Mouse (Mus musculus) CH12.LX (cell line): ENCODE measurements around the gene Dlx6. TPM values are rescaled to one million over a fixed set of nuclear protein-coding genes. Genes with fewer than 3 reads are reported as not detected.

Experiments
- DNase-seq: peaks from one replicate; pipeline ENCODE4 v3.0.0-alpha.2; 2013; ENCODE audit errors: extremely low read depth
- H3K27ac ChIP-seq: 2 replicates; pipeline ENCODE4 v1.5.1; 2012; ENCODE audit warnings: low read depth, mild to moderate bottlenecking, control low read depth, moderate library complexity; ENCODE audit not compliant: insufficient read depth
- H3K27me3 ChIP-seq: replicated peaks from 2 replicates; pipeline ENCODE3; 2012; ENCODE audit warnings: inconsistent platforms
- H3K36me3 ChIP-seq, 2 experiments: replicated peaks in 1 of 2; 2 replicates each; pipeline versions ENCODE3 to v1.6.1; 2012; ENCODE audit warnings: inconsistent platforms in 1 of 2, low read length in 1 of 2, mild to moderate bottlenecking in 1 of 2, mixed read lengths in 1 of 2, moderate library complexity in 1 of 2; ENCODE audit not compliant: control insufficient read depth in 1 of 2, insufficient read depth in 1 of 2
- H3K4me1 ChIP-seq, 2 experiments: 2 replicates each; pipeline ENCODE4 v1.6.1; 2012; ENCODE audit warnings: inconsistent platforms in 1 of 2, moderate library complexity in 1 of 2; ENCODE audit not compliant: insufficient read depth in 2 of 2, control insufficient read depth in 1 of 2
- H3K4me2 ChIP-seq: 2 replicates; pipeline ENCODE4 v1.6.1; 2012; ENCODE audit warnings: low read depth, mild to moderate bottlenecking, control low read depth; ENCODE audit not compliant: poor library complexity, insufficient read depth, severe bottlenecking
- H3K4me3 ChIP-seq, 3 experiments: fragments of 150-350 bp in 1 of 3; sonication (generic) in 1 of 3; replicated peaks in 1 of 3; 2 replicates each; pipeline versions ENCODE3 to v1.5.1; 2011 to 2012; ENCODE audit warnings: low read depth in 2 of 3, low read length in 2 of 3, mild to moderate bottlenecking in 2 of 3, moderate library complexity in 2 of 3, control low read depth in 1 of 3, improper control_type of control experiment in 1 of 3, inconsistent platforms in 1 of 3, mixed read lengths in 1 of 3; ENCODE audit not compliant: poor library complexity in 1 of 3
- H3K79me2 ChIP-seq: replicated peaks from 2 replicates; pipeline ENCODE4 v1.6.1; 2012; ENCODE audit warnings: mild to moderate bottlenecking, moderate library complexity; ENCODE audit not compliant: control insufficient read depth, poor library complexity, insufficient read depth, severe bottlenecking; ENCODE audit errors: extremely low read depth
- H3K9ac ChIP-seq: 2 replicates; pipeline ENCODE4 v1.6.1; 2012; ENCODE audit warnings: low read depth, mild to moderate bottlenecking, control low read depth, moderate library complexity; ENCODE audit not compliant: insufficient read depth
- H3K9me3 ChIP-seq: replicated peaks from 2 replicates; pipeline ENCODE3; 2012; ENCODE audit warnings: low read length, inconsistent platforms, mixed read lengths
- BHLHE40 ChIP-seq: IDR thresholded peaks from 2 replicates; pipeline ENCODE4 v1.6.1; 2011; ENCODE audit warnings: mild to moderate bottlenecking, low read depth, low read length, improper control_type of control experiment
- CHD1 ChIP-seq: IDR thresholded peaks from 2 replicates; pipeline ENCODE4 v1.6.1; 2012; ENCODE audit warnings: low read depth, low read length, improper control_type of control experiment, inconsistent platforms
- CHD2 ChIP-seq: IDR thresholded peaks from 2 replicates; pipeline ENCODE4 v1.6.1; 2011; ENCODE audit warnings: low read length, improper control_type of control experiment
- CTCF ChIP-seq, 2 experiments: IDR thresholded peaks in 1 of 2; conservative IDR thresholded peaks in 1 of 2; 2 replicates each; pipeline ENCODE4 v1.5.1; 2011 to 2012; ENCODE audit warnings: low read depth in 2 of 2, low read length in 2 of 2, improper control_type of control experiment in 1 of 2, inconsistent platforms in 1 of 2, mild to moderate bottlenecking in 1 of 2, moderate library complexity in 1 of 2
- E2F4 ChIP-seq: IDR thresholded peaks from 2 replicates; pipeline ENCODE4 v1.6.1; 2011; ENCODE audit warnings: low read depth, low read length, improper control_type of control experiment; ENCODE audit not compliant: insufficient replicate concordance
- EP300 ChIP-seq: IDR thresholded peaks from 2 replicates; pipeline ENCODE4 v1.6.1; 2011; ENCODE audit warnings: low read length, improper control_type of control experiment
- HCFC1 ChIP-seq: IDR thresholded peaks from 2 replicates; pipeline ENCODE4 v1.6.1; 2012; ENCODE audit warnings: low read depth, mild to moderate bottlenecking, inconsistent platforms, low read length, improper control_type of control experiment
- IRF4 ChIP-seq: IDR thresholded peaks from 2 replicates; pipeline ENCODE4 v1.6.1; 2014; ENCODE audit warnings: low read depth, mild to moderate bottlenecking, inconsistent platforms, low read length, improper control_type of control experiment
- JUND ChIP-seq: conservative IDR thresholded peaks from 2 replicates; pipeline ENCODE4 v1.6.1; 2011; ENCODE audit warnings: low read depth, low read length, improper control_type of control experiment
- KAT2A ChIP-seq: IDR thresholded peaks from 2 replicates; pipeline ENCODE4 v1.6.1; 2012; ENCODE audit warnings: low read length, improper control_type of control experiment, inconsistent platforms; ENCODE audit not compliant: insufficient replicate concordance
- MAFK ChIP-seq: IDR thresholded peaks from 2 replicates; pipeline ENCODE4 v1.6.1; 2011; ENCODE audit warnings: low read length, improper control_type of control experiment; ENCODE audit not compliant: insufficient replicate concordance
- MAX ChIP-seq: IDR thresholded peaks from 2 replicates; pipeline ENCODE4 v1.6.1; 2011; ENCODE audit warnings: low read length, improper control_type of control experiment
- MAZ ChIP-seq: IDR thresholded peaks from 2 replicates; pipeline ENCODE4 v1.6.1; 2012; ENCODE audit warnings: low read depth, mild to moderate bottlenecking, inconsistent platforms, low read length, improper control_type of control experiment, moderate library complexity
- MEF2A ChIP-seq: IDR thresholded peaks from 2 replicates; pipeline ENCODE4 v1.6.1; 2014; ENCODE audit warnings: low read depth, mild to moderate bottlenecking, inconsistent platforms, low read length, improper control_type of control experiment, borderline replicate concordance
- MYC ChIP-seq: IDR thresholded peaks from 2 replicates; pipeline ENCODE4 v1.6.1; 2011; ENCODE audit warnings: low read depth, mild to moderate bottlenecking, improper control_type of control experiment, low read length
- NELFE ChIP-seq: IDR thresholded peaks from 2 replicates; pipeline ENCODE4 v1.6.1; 2011; ENCODE audit warnings: low read depth, low read length, improper control_type of control experiment
- NRF1 ChIP-seq: IDR thresholded peaks from 2 replicates; pipeline ENCODE4 v1.6.1; 2014; ENCODE audit warnings: low read depth, mild to moderate bottlenecking, inconsistent platforms, low read length, improper control_type of control experiment, moderate library complexity
- POLR2A ChIP-seq: IDR thresholded peaks from 2 replicates; pipeline ENCODE4 v1.6.1; 2011; ENCODE audit warnings: low read depth, mild to moderate bottlenecking, improper control_type of control experiment, low read length
- SMC3 ChIP-seq: IDR thresholded peaks from 2 replicates; pipeline ENCODE4 v1.6.1; 2011; ENCODE audit warnings: low read depth, low read length, improper control_type of control experiment
- TBP ChIP-seq: conservative IDR thresholded peaks from 2 replicates; pipeline ENCODE4 v1.6.1; 2011; ENCODE audit warnings: low read depth, low read length, improper control_type of control experiment
- USF1 ChIP-seq: IDR thresholded peaks from 2 replicates; pipeline ENCODE4 v1.6.1; 2014; ENCODE audit warnings: low read depth, mild to moderate bottlenecking, inconsistent platforms, low read length, improper control_type of control experiment
- USF2 ChIP-seq: conservative IDR thresholded peaks from 2 replicates; pipeline ENCODE4 v1.6.1; 2011; ENCODE audit warnings: low read depth, low read length, improper control_type of control experiment
- ZC3H11A ChIP-seq: IDR thresholded peaks from 2 replicates; pipeline ENCODE4 v1.6.1; 2012; ENCODE audit warnings: low read depth, mild to moderate bottlenecking, inconsistent platforms, low read length, improper control_type of control experiment
- ZNF384 ChIP-seq: IDR thresholded peaks from 2 replicates; pipeline ENCODE4 v1.6.1; 2012; ENCODE audit warnings: low read depth, low read length, improper control_type of control experiment, inconsistent platforms
- dilution Hi-C: fragments of 300-500 bp; cut with MboI; formaldehyde crosslinking; loops from 2 replicates; pipeline ENCODE4 v1.14.3; 2020; ENCODE audit warnings: low sequenced_read_pairs; ENCODE audit not compliant: extremely low pct_unique_long_range_greater_than_20kb, extremely low pct_ligation_motif_present
- in situ Hi-C: fragments of 300-500 bp; cut with MboI; formaldehyde crosslinking; loops from 3 replicates; pipeline ENCODE4 v1.14.3; 2019; ENCODE audit warnings: low sequenced_read_pairs, low pct_ligation_motif_present, low pct_unique_long_range_greater_than_20kb, mixed read lengths
- polyA plus RNA-seq: library from polyadenylated mRNA; unstranded; fragments of >175 nt; gene quantifications from 2 replicates; pipeline ENCODE4 v1.2.1, GENCODE M21; 2012; ENCODE audit warnings: low read depth; ENCODE audit not compliant: insufficient read length
- total RNA-seq, 2 experiments: library from RNA; depleted of rRNA; stranded (reverse); fragments of 300-350 nt in 1 of 2; fragments of >200 nt in 1 of 2; gene quantifications; 2 replicates each; pipeline ENCODE4 v1.2.3; 2012 to 2014

Gene Dlx6
- total and polyA plus RNA-seq, 3 experiments = not detected

- dilution Hi-C loops = no loop called here
- no peak overlapping the region for H3K4me2 ChIP-seq
These were observed 46.5 kb downstream of the Dlx6 start for GRCm38 (mm10) chr6:6909586-6909985.

GRCm38 (mm10) chr6:6914304-6914703 is 51.2 kb downstream of the Dlx6 start:
- H3K27me3 ChIP-seq = no peaks in the 10 kb centered on the region
- TF ChIP-seq NRF1 (no peak), CHD2 (no peak), USF2 (no peak), MYC (no peak), MAFK (no peak), NELFE (no peak), E2F4 (no peak), JUND (no peak), USF1 (no peak), MAZ (no peak), ZC3H11A (no peak), POLR2A (no peak), KAT2A (no peak), EP300 (no peak), IRF4 (no peak)
- TF ChIP-seq, all 38 proteins: peak for 0
- no peak overlapping the region for H3K4me2 ChIP-seq
- dilution Hi-C loops (no loop called here), in situ Hi-C loops (no loop called here)
- DNase-seq = no peak
- H3K9me3 ChIP-seq = no peaks in the 10 kb centered on the region
- H3K36me3 ChIP-seq = no peaks in the 10 kb centered on the region
- no peaks in the 10 kb centered on the region for H3K79me2 ChIP-seq
- no peak overlapping the region for H3K9ac ChIP-seq
- no peak overlapping the region for H3K4me3 ChIP-seq
- peaks cover 0 to 5% of the 10 kb centered on the region in 2 experiments; a peak in 2 of 4 replicates for H3K4me1 ChIP-seq
- no peak overlapping the region for H3K27ac ChIP-seq

More at GRCm38 (mm10) chr6:6909586-6909985, 46.5 kb downstream of the Dlx6 start:
- Histone ChIP-seq H3K9me3 (no peaks in the 10 kb centered on the region), H3K36me3 (no peaks in the 10 kb centered on the region), H3K79me2 (no peaks in the 10 kb centered on the region), H3K4me3 (no peak overlapping the region), H3K9ac (no peak overlapping the region), H3K27ac (no peak overlapping the region), H3K4me1 (no peaks in the 10 kb centered on the region), H3K27me3 (no peaks in the 10 kb centered on the region)
- in situ Hi-C loops = no loop called here
- DNase-seq = no peak
- TF ChIP-seq KAT2A (no peak), POLR2A (no peak), MEF2A (no peak), CHD1 (no peak), E2F4 (no peak), TBP (no peak), HCFC1 (no peak), BHLHE40 (no peak), SMC3 (no peak), ZNF384 (no peak), MAX (no peak), ZC3H11A (no peak), CTCF (conservative IDR thresholded peaks at IDR 0.05 in 1 of 2, IDR thresholded peaks at IDR 0.05 in 1 of 2; ENCODE audit: low read depth in 2 of 2, low read length in 2 of 2) (no peak)
